Mouse (Mus musculus) G1E (cell line): Measurements from ENCODE around the gene Abhd2. TPM values are rescaled to one million over a fixed set of nuclear protein-coding genes. Genes with fewer than 3 reads are reported as not detected.

Experiments
- ATAC-seq: 2 replicates; pipeline ENCODE4 v1.8.0; 2016; ENCODE audit warnings: mild to moderate bottlenecking; ENCODE audit not compliant: insufficient number of reproducible peaks, poor library complexity, low FRiP score, severe bottlenecking; ENCODE audit errors: extremely low read depth
- DNase-seq: peaks from one replicate; pipeline ENCODE4 v3.0.0; 2012; ENCODE audit warnings: low spot score
- H3K27me3 ChIP-seq: 2 replicates; pipeline ENCODE4 v1.6.1; 2012; ENCODE audit warnings: mild to moderate bottlenecking, low read length, inconsistent platforms; ENCODE audit not compliant: insufficient read depth
- H3K36me3 ChIP-seq: replicated peaks from 2 replicates; pipeline ENCODE3; 2012; ENCODE audit warnings: mild to moderate bottlenecking, inconsistent platforms
- H3K4me1 ChIP-seq: 2 replicates; pipeline ENCODE4 v1.6.1; 2012; ENCODE audit warnings: low read depth, low read length, inconsistent platforms, mixed read lengths; ENCODE audit not compliant: insufficient read depth
- H3K4me3 ChIP-seq: 2 replicates; pipeline ENCODE4 v1.5.1; 2012; ENCODE audit warnings: low read depth, mild to moderate bottlenecking, inconsistent platforms, low read length, moderate library complexity, mixed read lengths
- H3K9me3 ChIP-seq: replicated peaks from 2 replicates; pipeline ENCODE4 v1.6.1; 2012; ENCODE audit warnings: inconsistent platforms
- CTCF ChIP-seq: IDR thresholded peaks from 2 replicates; pipeline ENCODE4 v1.5.1; 2012; ENCODE audit warnings: low read depth, low read length, inconsistent platforms, mixed read lengths
- GATA1 ChIP-seq: IDR thresholded peaks from 2 replicates; pipeline ENCODE4 v1.6.1; 2012; ENCODE audit warnings: borderline replicate concordance, low read length, inconsistent platforms, mixed read lengths
- GATA2 ChIP-seq: IDR thresholded peaks from 2 replicates; pipeline ENCODE4 v1.6.1; 2012; ENCODE audit warnings: low read depth, low read length, inconsistent platforms, borderline replicate concordance
- POLR2AphosphoS5 ChIP-seq: IDR thresholded peaks from 2 replicates; pipeline ENCODE4 v1.6.1; 2012; ENCODE audit warnings: low read depth, low read length, inconsistent platforms; ENCODE audit not compliant: insufficient replicate concordance
- TAL1 ChIP-seq: conservative IDR thresholded peaks from 2 replicates; pipeline ENCODE4 v1.6.1; 2012; ENCODE audit warnings: low read depth, low read length, inconsistent platforms, mixed read lengths
- polyA plus RNA-seq: library from polyadenylated mRNA; stranded (reverse); fragments of >175 nt; gene quantifications from 2 replicates; pipeline ENCODE4 v1.2.3, GENCODE M21; 2012
- total RNA-seq, 2 experiments: library from RNA; stranded (forward) in 1 of 2; stranded (reverse) in 1 of 2; fragments of 200-1000 nt in 1 of 2; fragments of >200 nt in 1 of 2; fragmentation: Nextera tagmentation in 1 of 2; gene quantifications; 2 replicates each; pipeline ENCODE4 v1.2.3; 2014 to 2017

Abhd2 gene
- total and polyA plus RNA-seq, 3 experiments, result 9.1 to 68.8 (median 33.8) TPM

DNA sequence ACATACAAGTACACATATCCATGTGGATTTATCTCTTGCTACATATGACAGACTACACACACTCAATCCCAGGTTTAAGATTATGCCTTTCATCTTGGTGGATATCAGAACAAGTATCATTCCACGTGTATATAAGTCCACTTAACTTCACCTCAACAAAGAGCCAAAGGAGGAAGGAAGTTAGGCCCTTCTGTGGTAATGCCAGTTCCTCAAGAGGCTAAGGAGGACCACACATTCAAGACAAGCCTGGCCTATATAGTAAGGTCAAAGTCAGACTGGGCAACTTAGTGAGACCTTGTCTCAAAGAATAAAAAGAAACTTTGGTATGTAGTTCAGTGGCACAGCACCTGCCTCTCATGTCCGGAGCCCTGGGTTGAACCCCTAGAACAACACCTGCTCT is 41.4 kb upstream of the Abhd2 start:
- no peak for ATAC-seq
- no peak overlapping the region for H3K4me3 ChIP-seq
- TF ChIP-seq TAL1 (no peak), CTCF (no peak), GATA1 (no peak), POLR2AphosphoS5 (no peak), GATA2 (no peak)
- 0 out of 2 replicates have a peak, but pooled peaks cover 3% of the 10 kb centered on the region for H3K4me1 ChIP-seq
- peaks cover 35% of the 10 kb centered on the region for H3K27me3 ChIP-seq
- H3K36me3 ChIP-seq, result no peaks in the 10 kb centered on the region
- DNase-seq, result no peak
- no peaks in the 10 kb centered on the region for H3K9me3 ChIP-seq

DNA sequence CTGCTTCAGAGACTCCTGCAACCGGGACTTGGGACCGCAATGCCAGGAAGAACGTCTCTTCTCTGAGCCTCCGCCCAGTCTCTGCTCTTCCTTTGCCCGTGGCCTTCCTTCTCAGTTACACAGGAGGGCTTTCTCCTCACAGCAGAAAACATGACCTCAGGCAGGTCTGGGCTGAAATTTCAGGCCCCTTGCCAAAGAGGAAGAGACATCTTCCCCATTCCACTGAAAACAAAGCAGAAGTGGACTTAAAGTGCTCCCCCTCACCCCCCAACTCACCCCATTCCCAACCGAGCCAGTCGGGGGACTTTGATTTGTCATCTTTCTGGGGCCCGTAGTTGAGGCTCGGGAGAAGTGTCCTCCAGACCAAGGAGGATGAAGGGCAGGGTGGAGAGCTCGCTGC is 41.0 kb upstream of the Abhd2 start:
- ATAC-seq (no peak), DNase-seq (no peak)
- TF ChIP-seq GATA1 (no peak), TAL1 (no peak), CTCF (no peak), POLR2AphosphoS5 (no peak), GATA2 (no peak)
- H3K36me3 ChIP-seq, result no peaks in the 10 kb centered on the region
- H3K9me3 ChIP-seq, result no peaks in the 10 kb centered on the region
- 0 out of 2 replicates have a peak, but pooled peaks cover 3% of the 10 kb centered on the region for H3K4me1 ChIP-seq
- no peak overlapping the region for H3K4me3 ChIP-seq
- peaks cover 40% of the 10 kb centered on the region for H3K27me3 ChIP-seq

DNA sequence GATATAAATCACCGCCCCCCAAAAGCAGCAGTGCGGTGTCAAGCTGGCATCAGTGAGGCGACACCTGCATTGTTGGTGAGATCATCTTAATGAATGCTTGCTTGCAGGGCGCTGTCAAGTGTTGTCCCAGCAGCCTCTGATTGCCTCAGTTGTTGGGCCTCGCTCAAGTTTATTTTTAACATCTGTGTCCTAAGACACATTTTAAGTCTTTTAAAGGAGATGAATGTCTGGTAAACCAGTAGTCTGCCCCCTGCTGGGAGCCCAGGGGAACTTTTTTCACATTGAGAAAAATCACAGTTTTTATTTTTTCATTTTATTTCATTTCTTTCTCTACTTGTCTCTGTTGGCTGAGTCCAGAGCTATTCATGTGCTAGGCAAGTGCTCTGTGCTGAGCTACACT is 34.3 kb upstream of the Abhd2 start:
- TF ChIP-seq GATA1 (no peak), CTCF (peak; percentile 43)
- Histone ChIP-seq H3K4me1 (no peaks in the 10 kb centered on the region), H3K9me3 (no peaks in the 10 kb centered on the region), H3K27me3 (peaks cover 59% of the 10 kb centered on the region), H3K36me3 (no peaks in the 10 kb centered on the region), H3K4me3 (no peak overlapping the region)
- ATAC-seq (no peak), DNase-seq (no peak)

DNA sequence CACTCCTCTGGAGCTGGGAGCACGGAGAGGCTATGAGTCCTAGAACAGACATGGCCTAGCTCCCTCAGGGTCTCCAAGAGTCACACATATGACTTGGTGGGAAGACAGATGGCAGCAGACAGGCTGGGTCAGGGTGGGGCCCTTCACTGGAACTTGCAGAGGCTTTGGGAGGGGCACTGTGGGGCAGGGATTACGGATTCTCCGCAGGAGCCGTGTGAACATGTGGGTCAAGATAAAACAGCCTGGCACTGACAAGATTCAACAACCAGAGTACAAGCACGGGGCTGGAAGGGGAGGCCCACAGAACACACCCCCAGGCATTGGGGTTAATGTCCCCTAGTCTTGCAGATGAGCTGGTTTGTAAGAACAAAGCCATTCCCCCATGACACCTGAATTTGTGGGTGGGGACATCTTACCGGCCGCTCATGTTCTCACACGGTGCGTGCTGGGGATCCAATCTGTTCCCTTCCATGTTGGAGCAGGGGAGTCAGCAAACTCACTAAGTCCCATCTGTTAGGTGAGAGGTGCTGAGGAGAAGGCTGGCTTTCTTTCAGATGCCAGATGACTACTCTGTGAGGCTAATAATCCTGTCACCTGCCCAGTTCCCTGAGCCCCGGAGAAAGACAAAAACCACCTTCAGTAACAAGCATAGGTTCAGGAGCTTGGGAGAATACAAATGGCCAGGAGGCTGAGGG is 30.9 kb upstream of the Abhd2 start:
- no peak overlapping the region for H3K4me3 ChIP-seq
- no peak for ATAC-seq

DNA sequence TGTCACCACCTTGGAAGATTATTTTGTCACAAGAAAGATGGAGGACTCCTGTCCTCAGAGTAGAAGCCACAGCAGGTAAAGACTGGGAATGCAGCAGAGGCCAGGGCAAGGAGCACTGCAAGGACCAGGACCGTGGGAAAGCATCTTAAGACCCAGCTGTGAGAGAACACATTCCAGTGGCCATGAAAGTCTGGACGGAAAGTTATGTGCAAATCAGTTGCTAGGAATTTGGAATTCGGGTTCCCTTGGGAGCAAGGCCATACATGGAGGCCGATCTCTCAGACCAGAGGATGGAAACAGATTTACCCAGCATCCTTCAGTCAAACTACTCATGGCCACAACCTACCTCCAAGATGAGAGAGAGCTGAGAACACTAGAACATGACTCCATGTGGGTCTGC is 29.8 kb upstream of the Abhd2 start:
- peaks cover 50% of the 10 kb centered on the region for H3K27me3 ChIP-seq
- ATAC-seq, result no peak

More for the DNA sequence above, 30.9 kb upstream of the Abhd2 start:
- no peak for DNase-seq
- no peaks in the 10 kb centered on the region for H3K36me3 ChIP-seq
- H3K27me3 ChIP-seq, result peaks cover 52% of the 10 kb centered on the region
- TF ChIP-seq GATA2, result no peak
- no peak for TF ChIP-seq POLR2AphosphoS5
- TF ChIP-seq GATA1, result no peak
- no peak for TF ChIP-seq CTCF
- TF ChIP-seq TAL1, result no peak
- H3K4me1 ChIP-seq, result peaks cover 7% of the 10 kb centered on the region
- no peaks in the 10 kb centered on the region for H3K9me3 ChIP-seq

DNA sequence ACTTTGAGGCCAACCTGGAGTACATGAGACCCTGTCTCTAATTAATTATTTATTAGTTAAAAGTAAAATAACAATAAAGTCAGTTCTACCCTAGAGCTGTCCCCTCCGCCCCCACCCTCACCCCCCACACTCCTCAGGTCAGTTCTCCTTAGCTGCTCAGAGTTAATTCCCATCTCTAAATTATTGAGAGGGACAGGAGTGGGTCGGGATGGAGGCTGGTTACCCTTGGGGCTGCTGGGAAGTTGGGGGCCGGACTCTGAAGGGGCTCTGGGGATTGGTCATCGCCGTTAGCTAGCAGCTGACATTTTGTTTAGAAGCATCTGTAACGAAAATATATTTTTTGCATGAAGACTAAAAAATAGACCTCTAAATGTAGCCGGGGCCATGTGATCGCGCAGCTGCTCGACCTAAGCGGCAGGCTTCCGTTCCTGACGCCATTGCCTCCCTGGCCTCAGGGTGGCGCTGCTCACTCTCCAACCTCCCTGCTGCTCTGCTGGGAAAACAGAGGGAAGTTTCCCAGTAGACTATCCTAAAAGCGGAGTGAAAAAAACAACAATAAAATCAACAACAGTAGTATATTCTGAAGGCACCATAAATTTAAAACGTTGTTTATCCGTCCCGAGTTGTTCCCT is 26.8 kb upstream of the Abhd2 start:
- no peak for ATAC-seq
- H3K4me3 ChIP-seq, result no peak overlapping the region
- peaks cover 18% of the 10 kb centered on the region for H3K4me1 ChIP-seq
- H3K36me3 ChIP-seq, result no peaks in the 10 kb centered on the region
- no peak for DNase-seq
- peaks cover 44% of the 10 kb centered on the region for H3K27me3 ChIP-seq
- no peak for TF ChIP-seq TAL1
- peak; percentile 49 for TF ChIP-seq CTCF
- H3K9me3 ChIP-seq, result no peaks in the 10 kb centered on the region

More for the DNA sequence above, 29.8 kb upstream of the Abhd2 start:
- Histone ChIP-seq H3K9me3 (no peaks in the 10 kb centered on the region), H3K36me3 (no peaks in the 10 kb centered on the region), H3K4me3 (no peak overlapping the region), H3K4me1 (peaks cover 18% of the 10 kb centered on the region)
- DNase-seq, result no peak
- TF ChIP-seq GATA2, result no peak
